Mouse (Mus musculus): ENCODE measurements at regions not wholly inside any gene's neighbourhood (a gene's known extent, or its start where the extent isn't known, plus 50 kb on each side); places are given as distances from the start of the nearest gene placed in this dataset.

DNA sequence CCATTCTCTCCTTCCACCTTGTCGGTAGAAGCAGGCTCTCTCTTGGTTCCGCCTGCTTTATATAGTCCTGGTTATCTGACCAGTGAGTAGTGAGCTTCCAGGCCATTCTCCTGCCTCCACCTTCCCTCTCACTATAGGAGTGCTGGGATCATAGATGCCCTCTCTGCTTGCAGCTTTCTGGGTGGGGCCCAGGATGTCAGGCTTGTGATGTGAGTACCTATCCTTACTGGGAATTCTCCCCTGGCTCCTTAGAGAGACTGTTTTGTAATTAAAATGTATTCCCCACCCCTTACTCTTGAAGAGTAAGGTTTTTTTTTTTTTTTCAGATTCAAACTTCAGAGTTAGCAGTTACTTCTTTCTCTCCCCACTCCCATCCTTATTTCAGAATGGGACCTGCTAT lies 291.1 kb upstream of the Rtl1 start:
- no peak overlapping the region for H3K9ac ChIP-seq (ENCODE audit: low read length)
- no peaks in the 10 kb centered on the region for H3K27me3 ChIP-seq (ENCODE audit: control insufficient read depth, insufficient read depth, low read length)
- no peaks in the 10 kb centered on the region for H3K36me3 ChIP-seq (ENCODE audit: control insufficient read depth, insufficient read depth, low read length)
- no peak for ATAC-seq (ENCODE audit: insufficient read depth, low FRiP score)
- no peak overlapping the region for H3K27ac ChIP-seq (ENCODE audit: low read length)
- WGBS = 82% methylated on average over 2 of the region's 2 CpGs
- no peaks in the 10 kb centered on the region for H3K9me3 ChIP-seq (replicated peaks; ENCODE audit: control insufficient read depth, low read length)
- no peak overlapping the region for H3K4me2 ChIP-seq (ENCODE audit: low read depth, low read length)
- 0 out of 2 replicates have a peak, but pooled peaks cover 4% of the 10 kb centered on the region for H3K4me1 ChIP-seq (ENCODE audit: control insufficient read depth, insufficient read depth, low read length)
- H3K4me3 ChIP-seq (replicated peaks; ENCODE audit: low read length) = no peak overlapping the region

DNA sequence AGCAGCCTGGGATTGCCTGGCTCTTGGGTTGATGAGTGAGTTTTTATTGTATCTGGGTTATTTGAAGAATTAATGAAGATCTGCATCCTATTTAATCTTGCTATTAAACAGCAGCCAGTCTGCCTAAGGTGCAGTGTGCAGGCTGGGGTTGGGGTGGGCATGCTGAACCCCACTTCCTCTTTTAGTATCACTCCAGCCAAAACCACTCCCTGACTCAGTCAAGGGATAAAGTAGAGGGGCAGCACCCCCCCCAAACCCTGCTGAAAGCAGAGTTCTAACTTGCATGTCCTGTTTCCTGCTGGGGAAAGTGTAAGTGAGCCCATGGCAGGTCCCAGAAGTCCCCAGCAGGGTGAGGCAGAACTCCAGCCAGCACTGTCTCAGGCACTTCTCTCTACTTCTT lies 292.7 kb upstream of the Rtl1 start:
- H3K27me3 ChIP-seq (ENCODE audit: control insufficient read depth, insufficient read depth, low read length) = no peaks in the 10 kb centered on the region
- H3K36me3 ChIP-seq (ENCODE audit: control insufficient read depth, insufficient read depth, low read length) = no peaks in the 10 kb centered on the region
- no peak overlapping the region for H3K27ac ChIP-seq (ENCODE audit: low read length)
- peaks cover 4% of the 10 kb centered on the region; the same call in 1 of the 2 replicates for H3K4me1 ChIP-seq (ENCODE audit: control insufficient read depth, insufficient read depth, low read length)
- no peaks in the 10 kb centered on the region for H3K9me3 ChIP-seq (replicated peaks; ENCODE audit: control insufficient read depth, low read length)
- H3K4me3 ChIP-seq (replicated peaks; ENCODE audit: low read length) = no peak overlapping the region
- ATAC-seq (ENCODE audit: insufficient read depth, low FRiP score) = no peak
- H3K4me2 ChIP-seq (ENCODE audit: low read depth, low read length) = no peak overlapping the region
- no peak overlapping the region for H3K9ac ChIP-seq (ENCODE audit: low read length)

DNA sequence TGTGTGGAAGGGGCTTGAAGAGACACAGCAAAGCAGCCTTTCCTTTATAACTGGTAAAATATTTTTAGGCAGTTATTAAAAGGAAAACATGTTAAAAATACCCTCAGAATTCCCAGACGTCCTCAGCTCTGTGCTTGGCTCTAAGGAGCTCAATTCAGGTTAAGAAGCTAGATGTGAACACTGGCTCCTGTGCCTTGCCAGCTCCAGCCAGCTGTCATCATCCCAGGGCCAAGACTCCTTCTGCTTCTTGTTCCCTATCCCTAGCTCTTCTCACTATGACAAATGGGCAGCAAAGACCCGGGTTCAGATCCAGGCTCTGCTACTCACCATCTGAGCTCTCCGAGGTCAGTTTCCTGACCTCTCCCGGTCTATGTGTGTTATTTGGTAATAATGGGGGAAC lies 293.5 kb upstream of the Rtl1 start:
- peaks cover 4% of the 10 kb centered on the region; the same call in 1 of the 2 replicates for H3K4me1 ChIP-seq (ENCODE audit: control insufficient read depth, insufficient read depth, low read length)
- ATAC-seq (ENCODE audit: insufficient read depth, low FRiP score) = no peak
- H3K4me2 ChIP-seq (ENCODE audit: low read depth, low read length) = no peak overlapping the region
- no peak overlapping the region for H3K9ac ChIP-seq (ENCODE audit: low read length)
- H3K4me3 ChIP-seq (replicated peaks; ENCODE audit: low read length) = no peak overlapping the region
- H3K9me3 ChIP-seq (replicated peaks; ENCODE audit: control insufficient read depth, low read length) = no peaks in the 10 kb centered on the region
- no peaks in the 10 kb centered on the region for H3K36me3 ChIP-seq (ENCODE audit: control insufficient read depth, insufficient read depth, low read length)
- WGBS = 73% methylated on average over 4 of the region's 4 CpGs
- no peaks in the 10 kb centered on the region for H3K27me3 ChIP-seq (ENCODE audit: control insufficient read depth, insufficient read depth, low read length)
- no peak overlapping the region for H3K27ac ChIP-seq (ENCODE audit: low read length)

- Histone ChIP-seq H3K27ac (ENCODE audit: low read length) (no peak overlapping the region), H3K9me3 (replicated peaks; ENCODE audit: control insufficient read depth, low read length) (no peaks in the 10 kb centered on the region), H3K4me2 (ENCODE audit: low read depth, low read length) (no peak overlapping the region), H3K36me3 (ENCODE audit: control insufficient read depth, insufficient read depth, low read length) (no peaks in the 10 kb centered on the region), H3K4me1 (ENCODE audit: control insufficient read depth, insufficient read depth, low read length) (peaks cover 4% of the 10 kb centered on the region; the same call in 1 of the 2 replicates), H3K9ac (ENCODE audit: low read length) (no peak overlapping the region), H3K4me3 (replicated peaks; ENCODE audit: low read length) (no peak overlapping the region), H3K27me3 (ENCODE audit: control insufficient read depth, insufficient read depth, low read length) (no peaks in the 10 kb centered on the region)
- WGBS = 53% methylated on average over 7 of the region's 7 CpGs
- ATAC-seq (ENCODE audit: insufficient read depth, low FRiP score) = no peak
These were observed 295.3 kb upstream of the Rtl1 start for GRCm38 (mm10) chr12:109895389-109895788.

DNA sequence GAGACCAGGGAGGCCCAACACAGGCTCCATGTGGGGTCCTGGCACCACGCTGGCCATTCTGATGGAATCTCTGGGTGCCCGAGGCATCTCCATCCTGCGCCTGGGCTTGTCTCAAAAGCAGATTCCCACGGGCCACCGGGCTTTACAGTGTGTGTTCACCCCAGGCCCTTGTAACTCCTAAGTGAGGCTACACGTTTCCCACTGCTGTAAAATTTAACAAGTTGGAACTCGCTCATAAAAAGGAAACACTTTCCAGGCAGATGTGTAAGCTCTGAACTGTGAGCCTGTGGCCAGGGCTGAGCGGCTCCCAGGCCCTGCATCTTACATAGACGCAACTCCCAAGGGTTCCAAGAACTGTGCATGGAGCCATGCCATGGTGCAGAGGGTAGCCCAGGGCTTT lies 296.3 kb upstream of the Rtl1 start:
- H3K9me3 ChIP-seq (replicated peaks; ENCODE audit: control insufficient read depth, low read length) = no peaks in the 10 kb centered on the region
- no peak for ATAC-seq (ENCODE audit: insufficient read depth, low FRiP score)
- no peaks in the 10 kb centered on the region for H3K36me3 ChIP-seq (ENCODE audit: control insufficient read depth, insufficient read depth, low read length)
- WGBS = 89% methylated on average over 9 of the region's 9 CpGs
- peaks cover 4% of the 10 kb centered on the region; the same call in 1 of the 2 replicates for H3K4me1 ChIP-seq (ENCODE audit: control insufficient read depth, insufficient read depth, low read length)
- no peak overlapping the region for H3K4me2 ChIP-seq (ENCODE audit: low read depth, low read length)
- no peak overlapping the region for H3K9ac ChIP-seq (ENCODE audit: low read length)
- H3K27me3 ChIP-seq (ENCODE audit: control insufficient read depth, insufficient read depth, low read length) = no peaks in the 10 kb centered on the region
- no peak overlapping the region for H3K27ac ChIP-seq (ENCODE audit: low read length)
- no peak overlapping the region for H3K4me3 ChIP-seq (replicated peaks; ENCODE audit: low read length)

DNA sequence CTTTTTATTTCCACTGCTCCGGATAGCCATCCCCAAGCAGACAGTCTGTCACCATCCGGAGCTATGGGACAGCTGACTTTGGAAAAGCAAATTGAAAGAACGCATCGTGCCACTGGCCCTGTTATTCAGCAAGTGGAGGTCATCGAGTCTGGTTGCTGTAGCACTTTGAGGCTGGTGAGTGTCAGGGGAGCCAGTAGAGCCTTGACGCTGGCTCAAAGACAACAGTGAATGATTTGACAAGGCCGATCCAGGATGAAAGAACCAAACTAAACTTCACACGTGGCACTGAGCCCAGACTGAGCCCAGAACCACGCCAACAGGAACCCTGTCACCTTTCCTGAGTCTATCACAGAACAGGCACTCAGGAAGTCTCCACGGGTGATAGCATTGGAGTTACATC lies 296.8 kb upstream of the Rtl1 start:
- Histone ChIP-seq H3K9ac (ENCODE audit: low read length) (no peak overlapping the region), H3K4me2 (ENCODE audit: low read depth, low read length) (no peak overlapping the region), H3K36me3 (ENCODE audit: control insufficient read depth, insufficient read depth, low read length) (no peaks in the 10 kb centered on the region), H3K27ac (ENCODE audit: low read length) (no peak overlapping the region), H3K4me1 (ENCODE audit: control insufficient read depth, insufficient read depth, low read length) (peaks cover 4% of the 10 kb centered on the region; the same call in 1 of the 2 replicates), H3K4me3 (replicated peaks; ENCODE audit: low read length) (no peak overlapping the region), H3K27me3 (ENCODE audit: control insufficient read depth, insufficient read depth, low read length) (no peaks in the 10 kb centered on the region), H3K9me3 (replicated peaks; ENCODE audit: control insufficient read depth, low read length) (no peaks in the 10 kb centered on the region)
- ATAC-seq (ENCODE audit: insufficient read depth, low FRiP score) = no peak
- 83% methylated on average over 10 of the region's 10 CpGs for WGBS

DNA sequence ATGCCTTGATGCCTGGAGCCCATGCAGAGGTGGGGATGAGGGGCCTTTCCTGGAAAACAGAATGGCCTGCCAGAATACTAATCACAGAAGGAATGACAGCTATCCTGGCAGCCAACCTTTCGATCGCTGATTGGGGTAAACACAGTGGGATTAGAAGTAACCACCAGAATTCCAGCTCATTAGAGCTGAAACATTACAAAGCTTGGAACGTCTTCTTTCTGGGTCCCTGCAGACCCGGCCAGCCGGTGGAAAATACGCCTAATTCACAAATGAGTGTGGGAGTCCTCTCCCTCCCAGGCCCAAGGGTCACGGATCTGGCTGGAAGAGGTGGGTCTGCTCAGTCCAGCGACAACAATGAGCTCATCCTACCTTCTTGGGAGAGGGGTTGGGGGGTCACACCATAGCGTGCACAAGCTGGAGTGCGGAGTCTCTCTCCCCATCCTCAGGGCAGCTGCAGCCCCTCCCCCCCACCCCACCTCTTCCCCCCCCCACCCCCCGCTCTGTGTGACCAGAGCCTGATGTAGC lies 297.8 kb upstream of the Rtl1 start:
- no peaks in the 10 kb centered on the region for H3K9me3 ChIP-seq (replicated peaks; ENCODE audit: control insufficient read depth, low read length)
- peaks cover 4% of the 10 kb centered on the region; the same call in 1 of the 2 replicates for H3K4me1 ChIP-seq (ENCODE audit: control insufficient read depth, insufficient read depth, low read length)
- ATAC-seq (ENCODE audit: insufficient read depth, low FRiP score) = no peak
- no peak overlapping the region for H3K4me3 ChIP-seq (replicated peaks; ENCODE audit: low read length)
- no peak overlapping the region for H3K4me2 ChIP-seq (ENCODE audit: low read depth, low read length)
- no peaks in the 10 kb centered on the region for H3K36me3 ChIP-seq (ENCODE audit: control insufficient read depth, insufficient read depth, low read length)
- 60% methylated on average over 11 of the region's 11 CpGs for WGBS
- no peaks in the 10 kb centered on the region for H3K27me3 ChIP-seq (ENCODE audit: control insufficient read depth, insufficient read depth, low read length)
- no peak overlapping the region; the same call in 1 of the 2 replicates for H3K27ac ChIP-seq (ENCODE audit: low read length)
- H3K9ac ChIP-seq (ENCODE audit: low read length) = no peak overlapping the region

GRCm38 (mm10) chr12:109899420-109899819 lies 299.3 kb upstream of the Rtl1 start:
- H3K36me3 ChIP-seq (ENCODE audit: control insufficient read depth, insufficient read depth, low read length) = no peaks in the 10 kb centered on the region
- no peaks in the 10 kb centered on the region for H3K27me3 ChIP-seq (ENCODE audit: control insufficient read depth, insufficient read depth, low read length)
- H3K9me3 ChIP-seq (replicated peaks; ENCODE audit: control insufficient read depth, low read length) = no peaks in the 10 kb centered on the region
- no peak for ATAC-seq (ENCODE audit: insufficient read depth, low FRiP score)
- H3K9ac ChIP-seq (ENCODE audit: low read length) = no peak overlapping the region
- no peak overlapping the region for H3K4me2 ChIP-seq (ENCODE audit: low read depth, low read length)
- H3K27ac ChIP-seq (ENCODE audit: low read length) = no peak overlapping the region
- 85% methylated on average over 3 of the region's 3 CpGs for WGBS
- H3K4me3 ChIP-seq (replicated peaks; ENCODE audit: low read length) = no peak overlapping the region
- peaks cover 4% of the 10 kb centered on the region; the same call in 1 of the 2 replicates for H3K4me1 ChIP-seq (ENCODE audit: control insufficient read depth, insufficient read depth, low read length)

DNA sequence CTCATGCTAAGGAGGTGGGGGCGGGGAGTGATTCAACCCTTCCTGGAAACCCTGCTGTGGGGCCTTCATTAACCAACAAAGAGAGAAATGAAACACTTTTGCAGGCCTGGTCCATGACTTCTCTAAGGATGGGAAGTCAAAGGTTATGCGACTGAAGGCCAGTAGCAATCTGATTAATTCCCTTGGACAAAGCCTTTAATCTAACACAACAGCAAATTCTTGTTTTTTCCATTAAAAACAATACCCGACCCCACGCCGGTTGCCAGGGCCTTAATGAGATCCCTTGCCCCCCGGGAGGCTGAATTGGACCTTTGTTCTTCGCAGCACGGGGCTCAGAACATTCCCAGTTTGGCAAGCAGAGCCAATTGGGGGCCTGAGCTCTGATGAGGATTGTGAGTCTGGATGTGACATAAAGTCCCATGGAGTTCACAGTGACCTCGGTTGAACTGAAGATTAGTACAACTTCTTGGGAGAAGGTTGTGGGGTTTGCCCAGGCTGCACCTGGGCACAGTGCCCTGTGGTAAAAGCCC lies 310.9 kb upstream of the Rtl1 start:
- no peak overlapping the region for H3K4me3 ChIP-seq (replicated peaks; ENCODE audit: low read length)
- no peaks in the 10 kb centered on the region for H3K27me3 ChIP-seq (ENCODE audit: control insufficient read depth, insufficient read depth, low read length)
- H3K4me2 ChIP-seq (ENCODE audit: low read depth, low read length) = no peak overlapping the region
- no peaks in the 10 kb centered on the region for H3K9me3 ChIP-seq (replicated peaks; ENCODE audit: control insufficient read depth, low read length)
- WGBS = 68% methylated on average over 9 of the region's 9 CpGs
- no peaks in the 10 kb centered on the region for H3K36me3 ChIP-seq (ENCODE audit: control insufficient read depth, insufficient read depth, low read length)
- no peak for ATAC-seq (ENCODE audit: insufficient read depth, low FRiP score)
- no peaks in the 10 kb centered on the region; the same call in 1 of the 2 replicates for H3K4me1 ChIP-seq (ENCODE audit: control insufficient read depth, insufficient read depth, low read length)
- no peak overlapping the region for H3K27ac ChIP-seq (ENCODE audit: low read length)
- no peak overlapping the region for H3K9ac ChIP-seq (ENCODE audit: low read length)

All from stomach, embryonic 16.5 days (tissue).